Mouse (Mus musculus) intestine, embryonic 15.5 days (tissue): Measurements from ENCODE around the gene Swap70. TPM values are rescaled to one million over a fixed set of nuclear protein-coding genes. Genes with fewer than 3 reads are reported as not detected.

Experiments used
- ATAC-seq: fragments of 200-750 bp; cut with Nextera tagmentation; 2 replicates; pipeline ENCODE4 v1.8.0; 2017; ENCODE audit warnings: moderate TSS enrichment, moderate library complexity
- H3K27ac ChIP-seq: fragments of 300-500 bp; sonication (generic); 2 replicates; pipeline ENCODE4 v1.5.1; 2015; ENCODE audit warnings: mild to moderate bottlenecking, inconsistent platforms
- H3K27me3 ChIP-seq: fragments of 300-500 bp; sonication (generic); replicated peaks from 2 replicates; pipeline ENCODE4 v1.6.1; 2015; ENCODE audit warnings: inconsistent platforms
- H3K36me3 ChIP-seq: fragments of 300-500 bp; sonication (generic); 2 replicates; pipeline ENCODE4 v1.6.1; 2015; ENCODE audit warnings: inconsistent platforms
- H3K4me1 ChIP-seq: fragments of 300-500 bp; sonication (generic); replicated peaks from 2 replicates; pipeline ENCODE4 v1.6.1; 2015; ENCODE audit warnings: inconsistent platforms
- H3K4me2 ChIP-seq: fragments of 300-500 bp; sonication (generic); replicated peaks from 2 replicates; pipeline ENCODE4 v1.6.1; 2015; ENCODE audit warnings: mild to moderate bottlenecking, inconsistent platforms
- H3K4me3 ChIP-seq: fragments of 300-500 bp; sonication (generic); replicated peaks from 2 replicates; pipeline ENCODE4 v1.5.1; 2015; ENCODE audit warnings: inconsistent platforms
- H3K9ac ChIP-seq: fragments of 300-500 bp; sonication (generic); 2 replicates; pipeline ENCODE4 v1.6.1; 2015; ENCODE audit warnings: inconsistent platforms
- H3K9me3 ChIP-seq: fragments of 300-500 bp; sonication (generic); 2 replicates; pipeline ENCODE4 v1.6.1; 2016; ENCODE audit warnings: inconsistent platforms
- WGBS: fragments of 180-500 bp; shearing (Covaris S2); methylation state at CpG from one replicate; pipeline ENCODE4 v1.1.7; 2015; 5-methylcytosine and 5-hydroxymethylcytosine counted together
- polyA plus RNA-seq: library from polyadenylated mRNA; unstranded; fragments of >200 nt; fragmentation: Nextera tagmentation; extraction: Ambion mirVana; gene quantifications from 2 replicates; pipeline ENCODE4 v1.2.1, GENCODE M21; 2015

Gene Swap70
- polyA plus RNA-seq, 1 experiment from 2014 or later, result 30.7 TPM

DNA sequence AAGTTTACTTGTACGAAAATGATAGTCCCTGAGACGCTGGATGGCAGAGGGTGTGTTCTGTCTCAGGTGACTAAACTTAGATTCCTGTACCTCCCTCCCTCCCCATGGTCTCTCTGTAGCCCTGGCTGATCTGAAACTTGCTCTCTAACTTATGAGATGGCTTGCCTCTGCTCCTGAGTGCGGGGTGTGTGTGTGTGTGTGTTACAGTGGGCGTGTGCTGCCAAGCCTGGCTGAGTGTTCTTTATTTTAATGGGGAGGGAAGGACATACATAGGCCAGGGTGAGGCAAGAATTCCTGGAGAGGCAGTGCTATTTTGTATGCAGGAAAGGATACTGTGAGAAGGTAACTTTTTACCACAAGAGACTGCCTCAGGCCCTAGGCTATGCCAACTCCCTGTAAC, 95.9 kb downstream of the Swap70 start:
- Histone ChIP-seq H3K27ac (no peak overlapping the region), H3K4me1 (no peaks in the 10 kb centered on the region), H3K4me2 (no peak overlapping the region), H3K9ac (no peak overlapping the region), H3K27me3 (no peaks in the 10 kb centered on the region), H3K9me3 (no peaks in the 10 kb centered on the region), H3K4me3 (no peak overlapping the region), H3K36me3 (peaks cover 34% of the 10 kb centered on the region)
- 89% methylated on average over 4 of the region's 4 CpGs for WGBS
- ATAC-seq, result no peak

DNA sequence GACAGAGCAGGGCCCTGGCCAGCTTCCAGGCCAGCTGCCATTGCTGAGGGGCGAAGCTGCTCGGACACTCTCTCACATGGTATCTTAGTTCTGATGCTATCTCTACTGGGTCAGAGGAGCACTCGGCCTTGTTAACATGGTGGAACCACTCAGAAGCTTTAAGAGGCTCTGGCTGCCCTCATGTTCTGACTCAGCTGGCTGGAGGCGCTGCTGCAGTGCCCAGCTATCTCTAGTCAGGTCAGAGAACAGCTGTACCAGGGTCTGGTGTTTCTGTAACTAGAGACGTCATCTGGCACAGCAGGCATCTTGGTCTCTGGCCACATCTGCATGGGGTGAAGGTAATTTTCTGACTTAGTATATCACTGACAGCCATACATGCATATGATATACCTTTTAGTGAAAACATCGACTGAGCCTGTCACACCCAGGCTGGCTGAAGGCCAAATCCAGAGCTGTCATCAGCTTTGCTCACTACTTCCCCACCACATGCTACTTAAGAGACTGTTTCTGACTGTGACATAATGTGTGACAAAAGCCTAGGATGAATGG, 97.5 kb downstream of the Swap70 start:
- Histone ChIP-seq H3K4me2 (no peak overlapping the region), H3K36me3 (peaks cover 25% of the 10 kb centered on the region), H3K4me1 (no peaks in the 10 kb centered on the region), H3K9me3 (no peaks in the 10 kb centered on the region), H3K4me3 (no peak overlapping the region), H3K9ac (no peak overlapping the region), H3K27me3 (no peaks in the 10 kb centered on the region), H3K27ac (no peak overlapping the region)
- no peak for ATAC-seq
- 73% methylated on average over 6 of the region's 6 CpGs for WGBS

DNA sequence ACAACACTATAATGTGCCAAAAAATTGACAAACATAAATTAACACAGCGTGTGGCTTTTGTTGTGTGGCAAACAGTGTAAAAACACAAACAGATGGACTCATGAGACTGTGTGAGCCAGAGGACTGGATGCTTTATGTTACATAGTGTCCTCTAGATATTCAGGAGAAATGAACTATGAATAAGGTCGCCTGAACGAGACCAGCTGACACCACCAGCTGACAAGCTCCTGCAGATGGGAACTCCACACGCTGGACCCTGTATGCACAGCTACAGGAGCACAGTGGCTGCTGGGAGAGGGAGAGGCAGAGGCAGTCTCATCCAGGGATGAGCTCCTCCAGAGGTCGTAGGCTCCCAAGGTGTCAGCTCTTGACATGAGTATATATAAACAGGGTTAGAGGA, 99.6 kb downstream of the Swap70 start:
- Histone ChIP-seq H3K9me3 (no peaks in the 10 kb centered on the region), H3K4me2 (no peak overlapping the region)
- WGBS, result 83% methylated on average over 5 of the region's 5 CpGs

DNA sequence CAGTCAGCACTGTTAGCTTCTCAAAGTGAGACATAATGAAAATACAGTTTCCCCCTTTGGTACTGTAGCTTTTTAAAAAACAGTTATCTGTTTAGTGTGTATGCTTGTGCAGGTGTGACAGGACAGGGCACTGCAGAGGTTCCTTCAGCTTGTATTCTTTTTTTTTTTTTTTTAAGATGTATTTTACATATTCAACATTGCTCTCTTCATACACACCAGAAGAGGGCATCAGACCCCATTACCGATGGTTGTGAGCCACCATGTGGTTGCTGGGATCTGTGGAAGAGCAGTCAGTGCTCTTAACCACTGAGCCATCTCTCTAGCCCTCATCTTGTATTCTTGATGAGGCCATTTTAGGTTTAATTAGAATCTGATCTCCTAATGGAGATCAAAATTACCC, 103.3 kb downstream of the Swap70 start:
- Histone ChIP-seq H3K4me3 (no peak overlapping the region), H3K27ac (no peak overlapping the region), H3K27me3 (no peaks in the 10 kb centered on the region), H3K36me3 (peaks cover 28% of the 10 kb centered on the region), H3K9ac (no peak overlapping the region), H3K4me2 (no peak overlapping the region), H3K4me1 (no peaks in the 10 kb centered on the region), H3K9me3 (no peaks in the 10 kb centered on the region)
- ATAC-seq, result no peak
- 97% methylated on average over 1 of the region's 1 CpGs for WGBS

More for the DNA sequence above, 99.6 kb downstream of the Swap70 start:
- Histone ChIP-seq H3K9ac (no peak overlapping the region), H3K4me3 (no peak overlapping the region), H3K27me3 (no peaks in the 10 kb centered on the region), H3K36me3 (peaks cover 12% of the 10 kb centered on the region; the same call in 1 of the 2 replicates), H3K4me1 (no peaks in the 10 kb centered on the region), H3K27ac (no peak overlapping the region)
- ATAC-seq, result no peak

DNA sequence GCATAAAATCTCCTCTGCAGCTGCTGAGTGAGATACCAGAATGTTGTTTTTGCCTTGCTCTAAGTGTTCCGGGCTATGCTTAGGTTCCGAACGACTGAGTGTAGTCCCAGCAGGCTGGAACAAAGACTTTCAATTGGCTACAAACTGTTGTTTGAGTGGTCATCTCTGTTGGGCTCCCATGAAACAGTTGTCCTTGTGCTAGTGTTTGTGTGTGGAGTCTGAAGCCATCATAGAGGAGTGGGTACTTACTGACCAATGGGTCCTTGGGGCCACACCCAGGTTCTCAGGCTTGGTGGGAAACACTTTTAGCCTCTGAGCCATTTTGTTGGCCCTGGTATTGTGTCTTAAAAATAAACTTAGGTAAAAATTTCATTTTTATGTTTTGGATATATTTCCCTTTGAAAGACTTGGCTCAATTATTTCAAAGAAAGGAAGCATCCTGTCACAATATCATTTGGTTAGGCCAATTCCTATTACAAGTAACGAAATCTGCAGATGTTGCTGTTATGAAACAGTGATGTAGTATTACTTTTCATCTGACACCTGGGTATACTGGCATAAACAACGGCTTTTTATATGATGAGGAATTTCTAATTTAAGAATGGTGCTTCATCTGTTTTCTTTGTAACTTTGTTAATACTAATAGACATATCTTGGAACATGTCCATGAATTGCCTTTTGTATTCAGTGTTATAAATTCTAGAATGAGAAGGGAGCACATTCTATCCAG, 104.0 kb downstream of the Swap70 start:
- WGBS, result 91% methylated on average over 5 of the region's 5 CpGs
- H3K36me3 ChIP-seq, result peaks cover 22% of the 10 kb centered on the region
- H3K4me3 ChIP-seq, result no peak overlapping the region
- no peaks in the 10 kb centered on the region for H3K4me1 ChIP-seq
- no peak overlapping the region for H3K27ac ChIP-seq
- H3K9me3 ChIP-seq, result no peaks in the 10 kb centered on the region
- no peak overlapping the region for H3K4me2 ChIP-seq
- no peak for ATAC-seq
- no peak overlapping the region for H3K9ac ChIP-seq
- H3K27me3 ChIP-seq, result no peaks in the 10 kb centered on the region

Other genes starting within 250 kb of the Swap70 start
- 74.6 and 81.9 TPM in 2 replicates for gene Tmem41b, start 234.8 kb upstream of the Swap70 start, polyA plus RNA-seq
- gene Ipo7, start 203.4 kb upstream of the Swap70 start, polyA plus RNA-seq, result 43.7 and 44.4 TPM in 2 replicates
- 15.0 and 15.6 TPM in 2 replicates for gene Zfp143, start 160.5 kb upstream of the Swap70 start, polyA plus RNA-seq
- 26.3 and 31.1 TPM in 2 replicates for gene Wee1, start 99.7 kb upstream of the Swap70 start, polyA plus RNA-seq